Mouse (Mus musculus): ENCODE measurements around the gene Gm47283. TPM values are rescaled to one million over a fixed set of nuclear protein-coding genes. Genes with fewer than 3 reads are reported as not detected.

The Gm47283 gene
- not detected for polyA plus RNA-seq (2017; shearing (Covaris generic))

GRCm38 (mm10) chrY:90784438-90784837 lies at the start of gene Gm47283:
Gm47283 (plus strand) TSS chrY:90784738.

GRCm38 (mm10) chrY:90754721-90755120 lies 29.8 kb upstream of the Gm47283 start, which contains the start of gene Gm21860:
Gm21860 (minus strand) TSS chrY:90754821.

GRCm38 (mm10) chrY:90839077-90839476 lies 54.5 kb downstream of the Gm47283 start, which contains the start of gene Gm21748:
Gm21748 (minus strand) TSS chrY:90839177.

Other genes starting within 250 kb of the Gm47283 start
- not detected for gene Gm21860, start 29.9 kb upstream of the Gm47283 start, polyA plus RNA-seq (2017; shearing (Covaris generic))
- gene Gm21748, start 54.4 kb downstream of the Gm47283 start, polyA plus RNA-seq (2017; shearing (Covaris generic)) = not detected

All from activated CD4-positive, CD25-positive, alpha-beta regulatory T cell (primary cell).